Mouse (Mus musculus): ENCODE data around the gene Herc3.
A peak's percentile ranks its signal among the peaks of the same experiment; 100 is the strongest.
"Not testable (repeated sequence)": the region's sequence is repeated elsewhere in the genome, so short reads cannot be mapped to it uniquely, and the experiment has no call there.

Gene Herc3

GRCm38 (mm10) chr6:58831232-58832009 is at the start of gene Herc3:
Gene Herc3 (plus strand): TSS chr6:58831465.
- DNase-seq (ENCODE audit: extremely low spot score) = peak; percentile 79

- DNase-seq (ENCODE audit: extremely low spot score) = no peak
Measured at GRCm38 (mm10) chr6:58801394-58801793, 29.9 kb upstream of the Herc3 start.

- no peak for DNase-seq (ENCODE audit: extremely low spot score)
Measured at GRCm38 (mm10) chr6:58814381-58814780, 16.9 kb upstream of the Herc3 start.

- DNase-seq (ENCODE audit: extremely low spot score) = not testable (repeated sequence)
Measured at GRCm38 (mm10) chr6:58817037-58817436, 14.2 kb upstream of the Herc3 start.

GRCm38 (mm10) chr6:58825619-58826018 is 5.6 kb upstream of the Herc3 start:
- no peak for DNase-seq (ENCODE audit: extremely low spot score)

GRCm38 (mm10) chr6:58826089-58826488 is 5.2 kb upstream of the Herc3 start:
- no peak for DNase-seq (ENCODE audit: extremely low spot score)

GRCm38 (mm10) chr6:58828582-58828981 is 2.7 kb upstream of the Herc3 start:
- DNase-seq (ENCODE audit: extremely low spot score) = no peak

- no peak for DNase-seq (ENCODE audit: extremely low spot score)
Measured at GRCm38 (mm10) chr6:58830840-58831231, 429 bp upstream of the Herc3 start.

- DNase-seq (ENCODE audit: extremely low spot score) = no peak
Measured at GRCm38 (mm10) chr6:58832591-58833018, 1.3 kb downstream of the Herc3 start.

GRCm38 (mm10) chr6:58834470-58834869 is 3.2 kb downstream of the Herc3 start:
- DNase-seq (ENCODE audit: extremely low spot score) = no peak

- DNase-seq (ENCODE audit: extremely low spot score) = no peak
Measured at GRCm38 (mm10) chr6:58835591-58835990, 4.3 kb downstream of the Herc3 start.

- DNase-seq (ENCODE audit: extremely low spot score) = no peak
Measured at GRCm38 (mm10) chr6:58836476-58836875, 5.2 kb downstream of the Herc3 start.

GRCm38 (mm10) chr6:58837917-58838316 is 6.7 kb downstream of the Herc3 start:
- DNase-seq (ENCODE audit: extremely low spot score) = no peak

- no peak for DNase-seq (ENCODE audit: extremely low spot score)
Measured at GRCm38 (mm10) chr6:58841208-58841607, 9.9 kb downstream of the Herc3 start.

- no peak for DNase-seq (ENCODE audit: extremely low spot score)
Measured at GRCm38 (mm10) chr6:58842186-58842585, 10.9 kb downstream of the Herc3 start.

GRCm38 (mm10) chr6:58843580-58843979 is 12.3 kb downstream of the Herc3 start:
- no peak for DNase-seq (ENCODE audit: extremely low spot score)

GRCm38 (mm10) chr6:58844188-58844822 is 13.0 kb downstream of the Herc3 start:
- DNase-seq (ENCODE audit: extremely low spot score) = no peak

GRCm38 (mm10) chr6:58846850-58847692 is 15.8 kb downstream of the Herc3 start:
- DNase-seq (ENCODE audit: extremely low spot score) = no peak

- DNase-seq (ENCODE audit: extremely low spot score) = no peak
Measured at GRCm38 (mm10) chr6:58847836-58848235, 16.6 kb downstream of the Herc3 start.

GRCm38 (mm10) chr6:58849356-58849755 is 18.1 kb downstream of the Herc3 start:
- DNase-seq (ENCODE audit: extremely low spot score) = no peak

- DNase-seq (ENCODE audit: extremely low spot score) = no peak
Measured at GRCm38 (mm10) chr6:58855676-58856367, 24.6 kb downstream of the Herc3 start.

GRCm38 (mm10) chr6:58856494-58856893 is 25.2 kb downstream of the Herc3 start:
- no peak for DNase-seq (ENCODE audit: extremely low spot score)

Measured in embryo, embryonic 9.5 days (tissue).